Mouse (Mus musculus): ENCODE measurements around the gene Tmem94. TPM values are rescaled to one million over a fixed set of nuclear protein-coding genes. Genes with fewer than 3 reads are reported as not detected.

Tmem94 gene
- 14.3 TPM for polyA plus RNA-seq (2012; fragmentation: generic; extraction: Trizol)
- long read RNA-seq, experiment 1, partial matches to known transcripts: 7 of 7 reads
- long read RNA-seq, experiment 1, other reads (novel, unspliced or antisense): 0 of 7 reads
- long read RNA-seq, experiment 2, partial matches to known transcripts: 7 of 10 reads
- long read RNA-seq, experiment 2, other reads (novel, unspliced or antisense): 3 of 10 reads

DNA sequence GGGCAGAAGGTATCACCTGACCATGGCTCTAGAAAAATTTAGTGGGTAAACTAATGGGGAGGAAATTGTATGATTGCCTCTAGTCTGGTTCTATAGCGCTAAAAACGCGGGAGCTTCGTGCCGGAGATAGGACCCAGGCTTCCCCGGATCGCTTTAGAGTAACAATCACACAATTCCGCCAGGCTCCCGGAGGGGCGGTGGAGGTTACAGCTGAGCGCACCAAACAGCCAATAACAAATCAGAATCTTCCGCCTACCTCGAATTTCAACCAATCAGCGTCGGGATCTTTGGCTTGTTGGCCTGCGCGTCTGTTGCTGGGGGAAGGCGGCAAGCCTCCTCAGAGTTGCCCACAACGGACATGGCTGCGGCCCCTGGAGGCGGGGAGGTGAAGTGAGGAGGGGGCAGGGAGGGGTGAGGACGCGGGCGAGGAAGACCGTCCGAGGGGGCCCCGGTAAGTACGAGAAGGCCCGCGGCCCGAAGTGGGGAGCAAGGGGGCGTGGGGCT lies at the start of gene Tmem94:
TSS of gene Tmem94 (plus strand) at position 331 of the 504 bp plus-strand sequence.
- H3ac ChIP-seq (ENCODE audit: control insufficient read depth, insufficient read length, low read depth): peak within 1 kb of the TSS; percentile 35
- TF ChIP-seq MAX (IDR thresholded peaks at IDR 0.05) (peak; percentile 27), USF1 (IDR thresholded peaks at IDR 0.05; ENCODE audit: low read depth) (no peak)
- H3K79me2 ChIP-seq (ENCODE audit: control insufficient read depth, insufficient read depth): peaks cover 26% of the 10 kb centered on the region
- H3K36me3 ChIP-seq (ENCODE audit: control insufficient read depth, insufficient read depth): no peaks in the 10 kb centered on the region
- H3K4me3 ChIP-seq (ENCODE audit: insufficient read depth, poor library complexity, severe bottlenecking): peak within 1 kb of the TSS; percentile 74
- no peaks in the 10 kb centered on the region for H3K27me3 ChIP-seq (ENCODE audit: control insufficient read depth, insufficient read depth, insufficient read length)
- H3K79me3 ChIP-seq (ENCODE audit: low read depth): no peaks in the 10 kb centered on the region

DNA sequence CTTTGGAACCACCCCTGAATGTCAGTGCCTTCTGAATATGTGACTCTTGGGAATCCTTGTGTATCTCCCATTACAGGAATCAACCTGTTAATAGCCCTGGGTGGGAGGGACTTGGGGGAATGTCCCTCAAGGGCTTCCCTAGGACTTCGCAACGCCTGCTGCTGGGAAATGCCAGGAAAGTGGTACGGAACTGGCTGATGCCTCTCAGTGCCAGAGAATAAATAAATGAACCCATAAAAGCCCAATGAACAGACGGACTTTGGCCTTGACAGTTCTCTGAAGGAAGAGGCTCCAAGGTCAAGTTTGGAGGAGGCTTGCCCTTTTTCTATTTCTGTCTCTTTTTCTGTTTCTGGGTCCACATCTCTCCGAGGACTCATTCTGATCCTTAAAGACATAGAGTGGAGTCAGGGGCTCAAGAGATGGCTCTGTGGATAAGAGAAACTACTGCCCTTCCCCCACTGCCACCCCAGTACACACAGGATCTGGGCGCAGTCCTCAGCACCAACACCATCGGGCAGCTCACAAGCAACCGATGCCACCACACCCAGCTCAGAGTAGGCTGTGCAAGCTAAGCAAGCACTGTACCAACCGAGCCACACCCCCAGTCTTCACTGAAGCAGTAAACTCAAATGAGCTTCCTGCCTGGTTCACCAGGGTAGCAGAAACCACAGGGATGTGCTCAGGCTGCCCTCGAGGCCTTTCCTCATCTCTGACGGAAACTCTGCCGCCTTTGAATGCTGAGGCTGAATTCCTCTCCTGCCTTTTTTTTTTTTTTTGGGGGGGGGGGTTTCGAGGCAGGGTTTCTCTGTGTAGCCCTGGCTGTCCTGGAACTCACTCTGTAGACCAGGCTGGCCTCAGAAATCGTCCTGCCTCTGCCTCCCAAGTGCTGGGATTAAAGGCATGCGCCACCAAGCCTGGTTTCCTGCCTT lies 48.6 kb upstream of the Tmem94 start:
- Histone ChIP-seq H3K79me3 (ENCODE audit: low read depth) (no peaks in the 10 kb centered on the region), H3K79me2 (ENCODE audit: control insufficient read depth, insufficient read depth) (no peaks in the 10 kb centered on the region), H3ac (ENCODE audit: control insufficient read depth, insufficient read length, low read depth) (no peak overlapping the region), H3K36me3 (ENCODE audit: control insufficient read depth, insufficient read depth) (no peaks in the 10 kb centered on the region), H3K4me3 (ENCODE audit: insufficient read depth, poor library complexity, severe bottlenecking) (no peak overlapping the region), H3K27me3 (ENCODE audit: control insufficient read depth, insufficient read depth, insufficient read length) (no peaks in the 10 kb centered on the region)
- TF ChIP-seq FOSL1 (IDR thresholded peaks at IDR 0.05; ENCODE audit: insufficient read depth, low read length, poor library complexity, severe bottlenecking): no peak
- no peak for TF ChIP-seq USF1 (IDR thresholded peaks at IDR 0.05; ENCODE audit: low read depth)
- no peak for TF ChIP-seq CEBPB (IDR thresholded peaks at IDR 0.05; ENCODE audit: low read depth)
- TF ChIP-seq MYOG (IDR thresholded peaks at IDR 0.05; ENCODE audit: control insufficient read depth, extremely low read depth, insufficient read length): no peak
- TF ChIP-seq MYOD1 (IDR thresholded peaks at IDR 0.05; ENCODE audit: control insufficient read depth, insufficient read length, low read depth): no peak
- TF ChIP-seq MAX (IDR thresholded peaks at IDR 0.05): no peak
- no peak for TF ChIP-seq CTCF (IDR thresholded peaks at IDR 0.05; ENCODE audit: control insufficient read depth, insufficient read depth, insufficient read length)

DNA sequence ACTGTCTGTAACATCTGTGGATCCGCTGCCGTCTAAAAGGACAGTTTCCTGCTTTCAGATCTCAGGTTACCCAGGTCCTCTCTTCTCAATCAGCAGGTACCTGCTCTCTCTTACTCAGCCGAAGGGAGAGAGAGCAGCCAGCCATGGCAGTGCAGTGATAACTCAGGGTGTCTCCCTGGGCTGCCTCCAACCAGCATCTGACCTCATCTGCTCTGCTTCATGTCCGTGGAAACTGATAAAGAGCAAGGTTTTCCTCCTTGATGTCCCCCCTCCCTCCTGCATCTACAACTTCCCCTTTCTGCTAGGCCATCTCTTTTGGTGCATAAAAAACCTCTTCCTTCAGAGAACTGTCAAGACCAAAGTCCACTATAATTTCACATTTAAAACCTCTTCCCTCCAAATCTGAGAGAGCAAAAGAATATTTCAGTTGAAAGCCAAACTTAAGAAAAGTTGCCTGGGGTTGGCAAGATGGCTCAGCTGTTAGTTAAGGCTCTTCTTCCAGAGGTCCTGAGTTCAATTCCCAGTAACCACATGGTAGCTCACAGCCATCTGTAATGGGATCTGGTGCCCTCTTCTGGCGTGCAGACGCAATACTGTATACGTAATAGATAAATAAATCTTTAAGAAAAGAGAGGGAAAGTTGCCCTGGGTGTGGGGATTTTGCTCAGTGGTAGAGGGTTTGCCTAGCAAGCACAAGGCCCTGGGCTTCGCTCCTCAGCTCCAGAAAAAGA lies 47.4 kb upstream of the Tmem94 start:
- TF ChIP-seq FOSL1 (IDR thresholded peaks at IDR 0.05; ENCODE audit: insufficient read depth, low read length, poor library complexity, severe bottlenecking) (no peak), MYOD1 (IDR thresholded peaks at IDR 0.05; ENCODE audit: control insufficient read depth, insufficient read length, low read depth) (no peak), CEBPB (IDR thresholded peaks at IDR 0.05; ENCODE audit: low read depth) (no peak), MAX (IDR thresholded peaks at IDR 0.05) (no peak)
- Histone ChIP-seq H3ac (ENCODE audit: control insufficient read depth, insufficient read length, low read depth) (no peak overlapping the region), H3K79me2 (ENCODE audit: control insufficient read depth, insufficient read depth) (no peaks in the 10 kb centered on the region), H3K27me3 (ENCODE audit: control insufficient read depth, insufficient read depth, insufficient read length) (no peaks in the 10 kb centered on the region), H3K79me3 (ENCODE audit: low read depth) (no peaks in the 10 kb centered on the region), H3K36me3 (ENCODE audit: control insufficient read depth, insufficient read depth) (no peaks in the 10 kb centered on the region), H3K4me3 (ENCODE audit: insufficient read depth, poor library complexity, severe bottlenecking) (no peak overlapping the region)

DNA sequence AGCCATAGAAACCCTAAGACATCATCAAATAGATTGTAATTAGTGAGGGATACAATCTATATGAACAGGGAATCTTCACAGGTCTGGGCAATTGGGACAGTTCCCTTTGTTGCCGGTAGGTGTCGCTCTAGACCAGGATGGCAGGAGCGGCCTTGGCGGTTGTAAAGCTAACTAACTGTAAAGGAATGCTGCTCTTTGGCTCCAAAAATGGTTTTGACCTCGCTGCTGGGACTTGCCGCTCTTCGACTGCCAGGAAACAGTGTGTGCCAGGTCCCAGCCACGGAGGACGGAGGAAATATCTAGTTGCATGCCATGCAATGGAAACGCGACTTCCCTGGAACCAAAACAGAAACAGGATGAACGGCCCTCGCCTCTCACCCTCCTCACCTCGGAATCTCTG lies 42.6 kb upstream of the Tmem94 start:
- no peak overlapping the region for H3K4me3 ChIP-seq (ENCODE audit: insufficient read depth, poor library complexity, severe bottlenecking)
- peak; percentile 77 for TF ChIP-seq CTCF (IDR thresholded peaks at IDR 0.05; ENCODE audit: control insufficient read depth, insufficient read depth, insufficient read length)
- no peak for TF ChIP-seq MAX (IDR thresholded peaks at IDR 0.05)
- no peaks in the 10 kb centered on the region for H3K27me3 ChIP-seq (ENCODE audit: control insufficient read depth, insufficient read depth, insufficient read length)
- H3ac ChIP-seq (ENCODE audit: control insufficient read depth, insufficient read length, low read depth): no peak overlapping the region
- no peaks in the 10 kb centered on the region for H3K36me3 ChIP-seq (ENCODE audit: control insufficient read depth, insufficient read depth)
- H3K79me2 ChIP-seq (ENCODE audit: control insufficient read depth, insufficient read depth): no peaks in the 10 kb centered on the region
- no peaks in the 10 kb centered on the region for H3K79me3 ChIP-seq (ENCODE audit: low read depth)

DNA sequence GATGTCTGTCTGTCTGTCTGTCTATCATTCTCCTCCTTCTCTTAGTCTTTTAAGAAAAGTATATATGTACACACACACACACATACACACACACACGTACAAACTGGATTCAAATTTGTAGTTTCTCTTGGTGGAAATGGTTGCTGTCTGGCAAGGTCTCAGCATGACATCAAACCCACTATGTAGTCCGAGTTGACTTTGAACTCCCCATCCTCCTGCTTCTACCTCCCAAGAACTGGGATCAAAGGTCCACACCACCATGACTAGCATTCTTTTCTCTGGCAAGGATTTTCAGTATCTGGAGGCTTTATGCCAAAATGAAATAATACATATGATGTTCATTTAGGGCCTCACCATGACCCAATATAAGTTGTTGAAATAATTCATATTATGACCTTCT lies 42.0 kb upstream of the Tmem94 start:
- Histone ChIP-seq H3K36me3 (ENCODE audit: control insufficient read depth, insufficient read depth) (no peaks in the 10 kb centered on the region), H3K4me3 (ENCODE audit: insufficient read depth, poor library complexity, severe bottlenecking) (no peak overlapping the region), H3ac (ENCODE audit: control insufficient read depth, insufficient read length, low read depth) (no peak overlapping the region), H3K27me3 (ENCODE audit: control insufficient read depth, insufficient read depth, insufficient read length) (no peaks in the 10 kb centered on the region), H3K79me3 (ENCODE audit: low read depth) (no peaks in the 10 kb centered on the region), H3K79me2 (ENCODE audit: control insufficient read depth, insufficient read depth) (no peaks in the 10 kb centered on the region)
- TF ChIP-seq USF1 (IDR thresholded peaks at IDR 0.05; ENCODE audit: low read depth): no peak
- TF ChIP-seq CTCF (IDR thresholded peaks at IDR 0.05; ENCODE audit: control insufficient read depth, insufficient read depth, insufficient read length): no peak
- no peak for TF ChIP-seq MYOG (IDR thresholded peaks at IDR 0.05; ENCODE audit: control insufficient read depth, extremely low read depth, insufficient read length)
- no peak for TF ChIP-seq MYOD1 (IDR thresholded peaks at IDR 0.05; ENCODE audit: control insufficient read depth, insufficient read length, low read depth)
- no peak for TF ChIP-seq CEBPB (IDR thresholded peaks at IDR 0.05; ENCODE audit: low read depth)
- no peak for TF ChIP-seq MAX (IDR thresholded peaks at IDR 0.05)
- no peak for TF ChIP-seq FOSL1 (IDR thresholded peaks at IDR 0.05; ENCODE audit: insufficient read depth, low read length, poor library complexity, severe bottlenecking)
